Mouse (Mus musculus) spleen, postnatal 14 days (tissue): ENCODE data around the gene Tuba4a.

Experiments used
- DNase-seq, 2 experiments: peaks; one replicate each; pipeline ENCODE4 v3.0.0; 2021 to 2022; ENCODE audit warnings: low spot score in 2 of 2

The Tuba4a gene

GRCm38 (mm10) chr1:75168093-75168471 is 51.6 kb downstream of the Tuba4a start:
- DNase-seq = no peak
